Mouse (Mus musculus): ENCODE data around the gene Nup160. TPM values are rescaled to one million over a fixed set of nuclear protein-coding genes. Genes with fewer than 3 reads are reported as not detected.

The Nup160 gene
- polyA plus RNA-seq, 1 experiment from 2014 or later, result 44.4 TPM

DNA sequence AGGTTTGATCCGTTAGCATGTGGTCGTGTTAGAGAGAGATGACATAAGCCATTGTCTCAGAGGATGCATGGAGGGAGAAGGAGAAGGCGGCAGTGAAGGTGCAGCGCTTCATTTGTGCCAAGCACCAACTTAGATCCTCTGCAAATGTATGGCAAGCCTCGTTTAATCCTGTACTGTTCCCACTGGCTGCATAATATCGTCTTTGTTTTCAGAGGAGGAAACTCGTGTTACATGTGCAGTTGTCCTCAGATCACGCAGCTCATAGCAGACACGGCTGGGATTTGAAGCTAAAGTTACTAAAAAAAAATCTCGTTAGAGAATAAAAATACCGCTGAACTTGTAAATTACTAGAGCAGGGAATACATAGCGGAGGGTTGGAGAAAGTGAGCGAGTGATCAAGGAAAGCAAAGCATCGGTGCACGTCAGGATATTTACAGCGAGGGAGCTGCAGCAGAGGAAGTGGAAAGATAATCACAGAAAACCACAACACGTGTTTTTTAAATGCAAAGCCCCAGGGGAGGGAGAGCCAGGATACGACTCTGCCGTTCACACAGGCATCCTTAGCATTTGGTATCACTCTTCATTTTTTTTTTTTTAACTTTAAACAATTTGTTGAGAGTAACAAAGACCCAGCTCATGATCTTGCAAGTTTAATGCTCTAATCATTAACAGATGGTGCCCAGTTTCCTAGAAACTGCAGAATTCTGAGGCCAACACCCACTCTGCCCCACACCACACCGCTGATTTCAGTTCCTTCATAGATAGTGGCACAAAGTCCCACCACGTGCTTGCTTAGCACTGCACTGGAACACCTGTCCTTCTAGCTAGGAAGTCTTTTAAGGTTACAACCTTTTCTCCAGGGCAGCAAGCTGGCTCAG lies 9.4 kb upstream of the Nup160 start:
- no peaks in the 10 kb centered on the region for H3K4me1 ChIP-seq
- H3K27ac ChIP-seq, result no peak overlapping the region
- WGBS, result 50% methylated on average over 21 of the region's 21 CpGs
- no peak overlapping the region for H3K4me3 ChIP-seq
- ATAC-seq (ENCODE audit: low FRiP score, low read depth), result no peak
- H3K4me2 ChIP-seq (replicated peaks), result peak overlapping the region; percentile 6; the same call in 1 of the 2 replicates
- no peaks in the 10 kb centered on the region for H3K9me3 ChIP-seq
- H3K27me3 ChIP-seq (replicated peaks), result no peaks in the 10 kb centered on the region
- H3K9ac ChIP-seq, result no peak overlapping the region
- H3K36me3 ChIP-seq, result no peaks in the 10 kb centered on the region

DNA sequence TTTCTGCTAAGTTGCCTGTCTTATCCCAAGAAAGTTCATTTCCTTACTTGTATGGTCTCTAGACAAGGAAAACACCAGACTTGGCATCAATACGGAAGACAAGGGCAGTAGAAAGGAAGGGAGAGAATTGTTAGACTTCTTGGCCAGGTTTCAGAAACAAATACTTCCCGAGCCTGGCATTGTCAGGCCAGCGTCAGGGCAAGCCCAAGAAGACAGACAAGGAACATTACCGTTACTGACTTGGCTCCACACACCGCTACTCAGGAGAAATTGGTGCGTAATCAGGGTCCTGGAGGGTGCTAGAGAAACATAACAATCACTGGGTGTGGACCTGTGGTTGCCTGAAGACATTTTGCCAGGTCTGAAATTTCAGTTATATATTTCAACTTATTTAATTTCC lies 6.7 kb upstream of the Nup160 start:
- no peak overlapping the region for H3K9ac ChIP-seq
- no peaks in the 10 kb centered on the region for H3K27me3 ChIP-seq (replicated peaks)

DNA sequence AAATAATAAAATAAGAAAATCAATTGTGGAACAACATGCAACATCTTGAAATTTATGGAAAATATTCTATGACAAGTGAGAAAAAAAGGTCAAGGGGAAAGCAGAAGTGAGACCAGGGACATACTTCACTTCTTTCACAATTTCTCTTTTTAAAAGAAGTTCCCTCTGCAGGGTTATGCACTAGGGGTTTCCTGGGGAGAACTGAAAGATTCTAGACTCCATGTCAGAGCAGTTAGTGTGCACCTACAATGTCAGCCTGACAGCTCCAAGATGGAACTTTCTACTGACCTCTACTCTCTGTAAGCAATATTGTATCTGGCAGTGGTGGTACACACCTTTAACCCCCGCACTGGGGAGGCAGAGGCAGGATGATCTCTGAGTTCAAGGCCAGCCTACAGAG lies 3.7 kb upstream of the Nup160 start:
- Histone ChIP-seq H3K4me1 (no peaks in the 10 kb centered on the region), H3K4me2 (replicated peaks) (no peak overlapping the region), H3K27ac (no peak overlapping the region), H3K9ac (no peak overlapping the region), H3K27me3 (replicated peaks) (no peaks in the 10 kb centered on the region), H3K9me3 (no peaks in the 10 kb centered on the region), H3K4me3 (no peak overlapping the region), H3K36me3 (no peaks in the 10 kb centered on the region)
- 100% methylated on average over 1 of the region's 1 CpGs for WGBS
- ATAC-seq (ENCODE audit: low FRiP score, low read depth), result no peak

More for the DNA sequence above, 6.7 kb upstream of the Nup160 start:
- Histone ChIP-seq H3K9me3 (no peaks in the 10 kb centered on the region), H3K36me3 (no peaks in the 10 kb centered on the region), H3K27ac (no peak overlapping the region), H3K4me2 (replicated peaks) (no peak overlapping the region), H3K4me1 (no peaks in the 10 kb centered on the region), H3K4me3 (no peak overlapping the region)
- 90% methylated on average over 6 of the region's 6 CpGs for WGBS
- no peak for ATAC-seq (ENCODE audit: low FRiP score, low read depth)

DNA sequence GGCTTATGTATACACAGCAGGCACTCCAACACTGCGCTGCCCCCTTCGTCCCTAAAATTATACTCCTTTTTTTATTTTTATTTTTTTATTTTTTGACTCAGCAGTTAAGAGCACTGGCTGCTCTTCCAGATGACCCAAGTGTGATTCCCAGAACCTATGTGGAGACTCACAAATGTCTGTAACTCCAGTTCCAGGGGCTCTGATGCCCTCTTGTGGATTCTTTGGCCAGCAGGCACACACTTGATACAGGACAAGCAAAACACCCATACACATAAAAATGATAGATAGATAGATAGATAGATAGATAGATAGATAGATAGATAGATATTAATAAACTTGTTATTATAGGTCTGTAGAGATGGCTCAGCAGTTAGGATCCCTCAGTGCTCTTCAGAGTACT lies 2.5 kb upstream of the Nup160 start:
- 96% methylated on average over 2 of the region's 2 CpGs for WGBS
- Histone ChIP-seq H3K4me1 (0 out of 2 replicates have a peak, but pooled peaks cover 4% of the 10 kb centered on the region), H3K27ac (no peak overlapping the region), H3K4me3 (no peak overlapping the region), H3K4me2 (replicated peaks) (no peak overlapping the region), H3K9me3 (no peaks in the 10 kb centered on the region), H3K36me3 (no peaks in the 10 kb centered on the region), H3K9ac (no peak overlapping the region), H3K27me3 (replicated peaks) (no peaks in the 10 kb centered on the region)
- ATAC-seq (ENCODE audit: low FRiP score, low read depth), result no peak

DNA sequence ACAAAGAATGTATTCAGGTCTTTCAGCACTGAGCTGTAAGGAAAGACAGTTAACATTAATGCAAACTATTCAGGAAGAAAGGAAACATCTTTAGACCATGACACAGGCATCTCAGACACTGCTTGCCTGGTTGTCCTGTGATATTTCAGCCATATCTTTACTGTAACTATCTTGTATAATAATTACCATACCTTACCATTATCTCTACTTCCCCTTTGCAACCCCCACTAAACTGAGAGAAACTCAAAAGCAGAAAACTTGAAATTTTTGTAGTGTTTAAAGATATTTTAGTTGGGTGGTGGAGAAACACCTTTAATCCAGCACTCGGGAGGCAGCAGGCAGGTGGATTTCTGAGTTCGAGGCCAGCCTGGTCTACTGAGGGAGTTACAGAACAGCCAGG lies 1.5 kb upstream of the Nup160 start:
- Histone ChIP-seq H3K9ac (no peak overlapping the region), H3K9me3 (no peaks in the 10 kb centered on the region), H3K4me3 (no peak overlapping the region), H3K4me2 (replicated peaks) (no peak overlapping the region), H3K4me1 (peaks cover 13% of the 10 kb centered on the region), H3K36me3 (no peaks in the 10 kb centered on the region), H3K27me3 (replicated peaks) (no peaks in the 10 kb centered on the region), H3K27ac (no peak overlapping the region)
- WGBS, result 87% methylated on average over 2 of the region's 2 CpGs
- no peak for ATAC-seq (ENCODE audit: low FRiP score, low read depth)

DNA sequence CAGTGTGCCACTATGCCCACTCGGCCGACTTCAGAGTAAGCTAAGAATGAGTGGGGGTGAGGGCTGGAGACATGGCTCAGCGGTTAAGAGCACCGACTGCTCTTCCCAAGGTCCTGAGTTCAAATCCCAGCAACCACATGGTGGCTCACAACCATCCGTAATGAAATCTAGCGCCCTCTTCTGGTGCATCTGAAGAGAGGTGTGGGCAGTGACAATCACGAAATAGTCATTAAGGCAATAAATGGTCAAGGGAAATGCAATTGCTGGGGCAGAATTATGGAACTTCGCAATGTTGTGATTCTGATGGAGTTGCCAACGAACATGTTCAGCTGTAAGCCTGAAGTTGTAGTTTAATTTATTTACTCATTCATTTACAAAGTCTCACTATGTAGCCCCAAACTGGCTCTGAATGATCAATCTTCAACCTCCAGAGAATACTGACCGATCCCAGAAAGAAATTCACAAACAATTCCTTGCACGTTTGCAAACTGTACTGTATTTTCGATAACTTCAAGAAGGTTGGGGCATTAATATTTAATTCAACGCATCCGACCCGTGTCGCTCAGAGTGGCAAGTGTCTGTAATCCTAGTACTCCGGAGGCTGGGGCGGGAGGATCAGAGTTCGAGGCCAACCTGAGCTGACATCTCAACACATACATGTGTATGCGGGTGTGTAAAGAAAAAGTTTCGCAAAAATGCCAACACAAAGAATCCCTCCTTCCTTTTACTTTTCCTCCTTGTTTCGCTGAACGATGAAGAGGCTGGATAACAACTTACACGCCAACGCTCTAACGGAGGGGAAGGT lies 1.4 kb downstream of the Nup160 start:
- H3K4me3 ChIP-seq, result peak overlapping the region; percentile 77
- H3K4me1 ChIP-seq, result peaks cover 17% of the 10 kb centered on the region
- WGBS, result 29% methylated on average over 26 of the region's 26 CpGs
- peak overlapping the region; percentile 63; the same call in 1 of the 2 replicates for H3K27ac ChIP-seq
- peak overlapping the region; percentile 91 for H3K4me2 ChIP-seq (replicated peaks)
- peaks cover 5% of the 10 kb centered on the region; the same call in 1 of the 2 replicates for H3K36me3 ChIP-seq
- peak; percentile 65 for ATAC-seq (ENCODE audit: low FRiP score, low read depth)
- peak overlapping the region; percentile 70 for H3K9ac ChIP-seq
- no peaks in the 10 kb centered on the region for H3K9me3 ChIP-seq
- H3K27me3 ChIP-seq (replicated peaks), result no peaks in the 10 kb centered on the region

DNA sequence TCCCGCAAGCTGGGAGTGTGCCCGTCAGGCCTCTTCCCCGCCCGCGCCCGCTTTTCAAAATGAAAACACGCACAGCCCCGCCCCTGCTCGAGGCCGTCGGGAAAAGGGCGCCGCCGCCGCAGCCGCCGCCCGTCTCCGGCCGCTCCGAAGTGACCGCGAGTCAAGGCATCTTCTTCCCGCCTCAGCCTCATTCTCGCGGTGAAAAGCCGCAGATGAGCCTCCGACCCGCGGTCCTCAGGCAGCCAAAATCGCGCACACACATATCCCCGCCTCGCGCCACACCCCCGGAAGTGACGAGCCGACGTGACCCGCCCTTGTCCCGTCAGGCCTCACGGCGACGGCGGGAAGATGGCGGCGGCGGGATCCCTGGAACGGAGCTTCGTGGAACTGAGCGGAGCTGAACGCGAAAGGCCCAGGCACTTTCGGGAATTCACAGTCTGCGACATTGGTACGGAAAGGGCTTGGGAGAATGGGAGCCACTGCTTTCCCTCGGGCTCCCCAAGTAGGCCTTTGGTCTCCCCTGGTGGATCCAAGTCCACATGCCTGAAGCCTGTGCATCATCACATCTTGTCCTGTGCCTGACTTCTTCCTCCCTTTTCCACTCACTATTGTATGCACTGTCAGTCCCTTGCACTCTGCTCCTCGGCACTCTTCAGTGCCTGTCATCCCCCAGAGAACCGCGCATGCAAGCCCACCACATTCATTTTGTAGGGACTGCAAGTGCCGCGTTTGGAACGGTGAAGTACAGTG lies 2.2 kb downstream of the Nup160 start:
- Histone ChIP-seq H3K36me3 (peaks cover 6% of the 10 kb centered on the region), H3K9me3 (no peaks in the 10 kb centered on the region), H3K4me2 (replicated peaks) (peak overlapping the region; percentile 91), H3K4me1 (peaks cover 17% of the 10 kb centered on the region), H3K9ac (peak overlapping the region; percentile 70), H3K27me3 (replicated peaks) (no peaks in the 10 kb centered on the region), H3K4me3 (peak overlapping the region; percentile 77), H3K27ac (peak overlapping the region; percentile 63; the same call in 1 of the 2 replicates)
- ATAC-seq (ENCODE audit: low FRiP score, low read depth), result peak; percentile 97
- WGBS, result under 1% methylated on average over 63 of the region's 63 CpGs

DNA sequence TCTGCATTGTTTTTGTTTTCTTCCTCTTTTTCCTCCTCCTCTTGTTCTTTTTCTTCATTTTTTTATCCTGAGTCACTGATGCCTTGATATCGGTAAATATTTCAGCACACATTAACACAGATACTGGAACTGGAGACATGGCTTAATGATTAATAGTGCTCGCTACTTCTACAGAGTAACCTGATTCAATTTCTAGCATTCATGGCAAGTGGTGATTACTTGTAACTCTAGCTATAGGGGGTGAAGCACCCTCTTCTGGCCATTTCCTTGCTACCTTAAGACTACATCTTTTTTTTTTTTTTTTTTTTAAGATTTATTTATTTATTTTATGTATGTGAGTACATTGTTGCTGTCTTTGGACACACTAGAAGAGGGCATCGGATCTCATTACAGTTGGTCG lies 23.9 kb downstream of the Nup160 start:
- H3K4me1 ChIP-seq, result no peaks in the 10 kb centered on the region

DNA sequence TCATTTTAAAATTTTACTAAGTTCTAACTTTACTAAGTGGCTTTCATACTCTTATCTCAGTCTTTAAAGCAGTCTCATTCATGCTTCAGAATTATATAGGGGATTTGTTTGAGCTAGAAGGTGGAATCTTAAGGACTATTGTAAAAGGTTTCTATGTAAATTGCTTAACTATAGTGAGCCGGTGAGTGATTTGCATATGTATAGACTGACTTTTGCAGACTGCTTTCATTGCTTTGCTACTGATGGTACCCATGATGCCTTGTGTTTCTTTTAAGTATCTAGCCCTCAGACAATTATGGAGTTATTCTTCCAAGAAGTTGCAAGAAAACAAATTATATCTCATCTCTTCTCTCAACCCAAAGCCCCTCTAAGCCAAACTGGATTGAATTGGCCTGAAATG lies 31.5 kb downstream of the Nup160 start:
- Histone ChIP-seq H3K4me3 (no peak overlapping the region), H3K27ac (no peak overlapping the region), H3K27me3 (replicated peaks) (no peaks in the 10 kb centered on the region), H3K4me1 (no peaks in the 10 kb centered on the region), H3K9ac (no peak overlapping the region), H3K4me2 (replicated peaks) (no peak overlapping the region), H3K9me3 (no peaks in the 10 kb centered on the region), H3K36me3 (peaks cover 79% of the 10 kb centered on the region)
- 25% methylated on average over 1 of the region's 1 CpGs for WGBS
- no peak for ATAC-seq (ENCODE audit: low FRiP score, low read depth)

More for the DNA sequence above, 23.9 kb downstream of the Nup160 start:
- H3K36me3 ChIP-seq, result peaks cover 82% of the 10 kb centered on the region
- 96% methylated on average over 4 of the region's 4 CpGs for WGBS
- ATAC-seq (ENCODE audit: low FRiP score, low read depth), result no peak
- no peak overlapping the region for H3K27ac ChIP-seq
- H3K4me2 ChIP-seq (replicated peaks), result no peak overlapping the region
- no peak overlapping the region for H3K9ac ChIP-seq
- no peaks in the 10 kb centered on the region for H3K27me3 ChIP-seq (replicated peaks)
- H3K4me3 ChIP-seq, result no peak overlapping the region
- no peaks in the 10 kb centered on the region for H3K9me3 ChIP-seq

DNA sequence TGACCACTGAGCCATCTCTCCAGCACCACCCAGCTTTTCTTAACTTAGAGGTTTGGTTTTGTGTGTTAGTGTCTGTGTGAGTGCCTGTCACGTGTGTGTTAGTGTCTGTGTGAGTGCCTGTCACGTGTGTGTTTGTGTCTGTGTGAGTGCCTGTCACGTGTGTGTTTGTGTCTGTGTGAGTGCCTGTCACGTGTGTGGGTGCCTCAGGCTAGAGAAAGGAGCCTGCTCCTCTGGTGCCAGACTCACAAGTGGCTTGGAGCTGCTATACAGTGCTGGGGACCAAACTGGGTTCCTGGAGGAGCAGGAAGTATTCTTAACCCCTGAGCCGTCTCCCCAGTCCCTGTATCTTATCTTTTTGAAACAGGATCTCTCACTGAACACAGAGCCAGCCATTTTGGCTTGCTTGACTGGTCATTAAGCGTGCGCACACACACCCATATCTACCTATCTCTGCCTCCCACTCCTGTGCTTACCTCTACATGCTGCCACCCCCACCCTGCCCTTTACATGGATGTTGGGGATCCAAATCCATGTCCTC lies 38.6 kb downstream of the Nup160 start:
- H3K27ac ChIP-seq, result no peak overlapping the region
- ATAC-seq (ENCODE audit: low FRiP score, low read depth), result no peak

DNA sequence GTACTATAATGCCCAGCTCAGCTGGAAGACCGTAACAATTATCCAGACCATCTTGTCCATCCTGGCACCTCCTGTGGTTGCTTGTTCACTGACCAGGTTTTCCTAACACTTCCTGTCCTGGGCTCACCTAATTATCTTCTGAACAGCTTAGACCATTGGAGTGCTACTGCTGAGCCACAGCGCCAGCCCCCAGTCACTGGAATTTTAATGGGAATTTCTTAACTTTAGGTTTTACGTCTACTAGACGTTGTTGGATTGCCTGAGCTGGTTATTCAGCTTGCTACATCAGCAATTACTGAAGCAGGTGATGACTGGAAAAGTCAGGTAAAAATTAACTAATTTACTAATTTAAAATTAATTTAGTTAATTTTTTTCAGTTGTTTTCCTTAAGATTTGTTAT lies 40.4 kb downstream of the Nup160 start:
- H3K27me3 ChIP-seq (replicated peaks), result no peaks in the 10 kb centered on the region
- no peaks in the 10 kb centered on the region for H3K9me3 ChIP-seq
- H3K4me2 ChIP-seq (replicated peaks), result no peak overlapping the region
- H3K4me3 ChIP-seq, result no peak overlapping the region
- peaks cover 74% of the 10 kb centered on the region for H3K36me3 ChIP-seq
- ATAC-seq (ENCODE audit: low FRiP score, low read depth), result no peak
- no peaks in the 10 kb centered on the region for H3K4me1 ChIP-seq
- no peak overlapping the region for H3K27ac ChIP-seq
- 86% methylated on average over 4 of the region's 4 CpGs for WGBS
- H3K9ac ChIP-seq, result no peak overlapping the region

More for the DNA sequence above, 38.6 kb downstream of the Nup160 start:
- Histone ChIP-seq H3K36me3 (peaks cover 76% of the 10 kb centered on the region), H3K4me2 (replicated peaks) (no peak overlapping the region), H3K9ac (no peak overlapping the region), H3K9me3 (no peaks in the 10 kb centered on the region), H3K4me3 (no peak overlapping the region), H3K4me1 (no peaks in the 10 kb centered on the region), H3K27me3 (replicated peaks) (no peaks in the 10 kb centered on the region)
- WGBS, result 96% methylated on average over 7 of the region's 7 CpGs

Data from neural tube, embryonic 12.5 days (tissue).